Mouse (Mus musculus) cortical plate, adult 2 months (tissue): ENCODE measurements around the gene Tvp23b.

Source experiments
- CTCF ChIP-seq: fragments of 200-500 bp; IDR thresholded peaks from 2 replicates; pipeline ENCODE4 v1.5.1; 2011; ENCODE audit warnings: mild to moderate bottlenecking, control low read depth, low read length; ENCODE audit not compliant: insufficient read depth; ENCODE audit errors: extremely low read depth
- POLR2A ChIP-seq: fragments of 200-500 bp; IDR thresholded peaks from 2 replicates; pipeline ENCODE4 v1.6.1; 2011; ENCODE audit warnings: mild to moderate bottlenecking, low read length, control low read depth; ENCODE audit not compliant: insufficient read depth; ENCODE audit errors: extremely low read depth

GRCm38 (mm10) chr11:62890796-62891195 is 11.5 kb downstream of the Tvp23b start:
- TF ChIP-seq POLR2A, result no peak
- TF ChIP-seq CTCF, result no peak
